Mouse (Mus musculus) spleen, adult 2 months (tissue): Measurements from ENCODE around the gene Ercc1.

Source experiments
- CTCF ChIP-seq: fragments of 200-500 bp; IDR thresholded peaks from 2 replicates; pipeline ENCODE4 v1.5.1; 2011; ENCODE audit warnings: mild to moderate bottlenecking, inconsistent platforms; ENCODE audit not compliant: insufficient read depth, insufficient read length, insufficient replicate concordance; ENCODE audit errors: extremely low read depth
- POLR2A ChIP-seq: fragments of 200-500 bp; IDR thresholded peaks from 2 replicates; pipeline ENCODE4 v1.6.1; 2011; ENCODE audit warnings: low read depth, low read length, inconsistent platforms

- TF ChIP-seq CTCF (peak; percentile 4; the same call in 1 of the 2 replicates), POLR2A (no peak)
Measured at GRCm38 (mm10) chr7:19319906-19320305, 24.7 kb upstream of the Ercc1 start.
